Mouse (Mus musculus): ENCODE data around the gene Camk1.

Camk1 gene

DNA sequence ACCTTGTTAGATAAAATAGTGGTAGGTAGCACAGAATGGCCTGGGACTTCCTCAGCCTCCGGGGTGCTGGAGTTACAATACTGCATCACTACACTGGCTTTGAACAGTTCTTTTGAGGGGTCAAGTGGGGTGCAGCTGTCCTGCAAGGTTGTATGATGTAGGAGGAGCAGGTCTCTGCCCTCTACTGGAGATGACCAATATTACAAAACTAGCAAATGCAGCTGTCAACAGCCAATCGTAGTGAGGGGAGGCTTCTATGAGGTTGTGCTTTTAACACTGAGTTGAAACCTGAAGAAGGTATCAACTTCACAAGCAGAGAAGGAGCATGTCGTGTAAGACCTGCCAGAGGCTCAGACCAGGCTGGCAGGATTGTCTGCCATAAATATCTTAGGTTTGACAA lies 41.5 kb downstream of the Camk1 start:
- DNase-seq: no peak

DNA sequence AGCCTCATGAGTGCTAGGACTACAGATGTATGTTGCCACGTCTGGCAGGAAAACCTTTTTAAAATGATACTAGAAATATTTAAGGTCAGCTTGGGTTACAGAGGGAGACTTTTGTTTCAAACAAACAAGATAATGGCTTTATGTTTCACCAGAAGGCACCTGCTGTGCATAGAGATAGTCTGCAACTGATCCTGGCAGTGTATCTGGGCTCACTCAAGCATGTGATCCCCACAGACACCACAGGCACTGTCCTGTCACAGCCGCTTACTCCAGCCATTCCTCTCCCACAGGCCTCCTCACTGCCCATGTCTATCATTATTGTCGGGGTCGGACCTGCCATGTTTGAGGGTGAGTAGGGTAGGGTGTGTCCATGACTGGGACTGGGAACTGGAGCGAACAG lies 42.4 kb downstream of the Camk1 start:
- DNase-seq: no peak

DNA sequence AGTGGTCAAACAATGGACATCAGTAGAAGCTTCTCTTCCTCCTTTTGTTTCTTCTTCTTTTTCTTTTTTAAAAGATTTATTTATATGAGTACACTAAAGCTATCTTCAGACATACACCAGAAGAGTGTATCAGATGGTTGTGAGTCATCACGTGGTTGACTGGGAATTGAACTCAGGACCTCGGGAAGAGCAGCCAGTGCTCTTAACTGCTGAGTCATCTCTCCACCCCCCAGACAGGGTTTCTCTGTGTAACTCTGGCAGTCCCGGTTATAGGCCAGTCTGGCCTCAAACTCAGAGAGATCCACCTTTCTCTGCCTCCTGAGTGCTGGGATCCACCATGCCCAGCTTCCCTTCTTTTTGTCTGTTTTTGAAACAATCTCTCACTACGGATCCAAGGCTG lies 47.1 kb downstream of the Camk1 start:
- no peak for DNase-seq

DNA sequence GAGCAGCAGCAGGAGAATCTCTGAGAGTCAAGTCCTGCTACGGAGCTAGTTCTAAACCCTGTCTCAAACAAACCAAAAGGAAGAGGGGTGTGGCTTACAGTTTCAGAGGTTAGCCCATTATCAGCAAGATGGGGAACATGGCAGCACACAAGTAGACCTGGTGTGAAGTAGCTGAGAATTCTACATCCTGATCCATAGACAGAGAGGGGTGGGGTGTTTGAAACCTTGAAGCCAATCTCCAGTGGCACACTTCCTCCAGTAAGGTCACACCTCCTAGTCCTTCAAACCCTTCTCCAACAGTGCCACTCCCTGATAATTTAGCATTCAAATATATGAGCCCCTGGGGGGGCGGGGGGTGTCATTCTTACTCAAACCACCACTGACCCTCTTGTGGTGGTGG lies 47.7 kb downstream of the Camk1 start:
- no peak for DNase-seq

DNA sequence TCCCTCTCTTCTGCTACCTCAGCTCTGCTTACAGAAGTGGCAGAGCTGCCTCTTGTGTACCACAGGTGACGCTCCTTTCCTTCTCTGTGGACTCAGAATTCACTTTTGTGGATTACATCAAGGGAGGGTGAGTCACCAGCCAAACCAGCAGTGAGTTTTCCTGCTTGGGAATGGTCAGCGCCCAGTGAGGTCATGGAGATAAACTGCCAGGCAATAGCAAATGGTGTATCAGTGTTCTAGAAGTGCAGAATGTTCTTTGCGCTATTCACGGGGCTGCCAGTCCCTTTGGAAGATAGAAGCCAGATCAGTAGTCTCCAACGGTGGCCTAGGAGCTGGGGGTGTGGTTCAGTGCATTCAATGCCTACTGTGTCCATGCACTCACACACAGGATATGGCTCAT lies 50.8 kb downstream of the Camk1 start:
- DNase-seq: no peak

DNA sequence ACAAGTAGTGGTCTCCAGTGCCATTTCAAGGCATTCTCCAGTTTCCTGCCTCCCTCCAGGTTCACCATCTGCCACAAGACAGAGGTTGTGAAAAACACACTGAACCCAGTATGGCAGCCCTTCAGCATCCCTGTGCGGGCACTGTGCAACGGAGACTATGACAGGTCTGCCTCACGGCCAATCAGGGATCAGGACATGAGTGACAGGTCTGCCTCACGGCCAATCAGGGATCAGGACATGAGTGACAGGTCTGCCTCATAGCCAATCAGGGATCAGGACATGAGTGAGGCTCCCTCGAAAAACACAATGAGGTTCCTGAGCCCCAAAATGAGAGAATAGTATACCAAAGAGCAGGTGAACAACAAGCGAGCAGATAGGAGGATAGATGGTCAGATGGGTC lies 53.4 kb downstream of the Camk1 start:
- no peak for DNase-seq

DNA sequence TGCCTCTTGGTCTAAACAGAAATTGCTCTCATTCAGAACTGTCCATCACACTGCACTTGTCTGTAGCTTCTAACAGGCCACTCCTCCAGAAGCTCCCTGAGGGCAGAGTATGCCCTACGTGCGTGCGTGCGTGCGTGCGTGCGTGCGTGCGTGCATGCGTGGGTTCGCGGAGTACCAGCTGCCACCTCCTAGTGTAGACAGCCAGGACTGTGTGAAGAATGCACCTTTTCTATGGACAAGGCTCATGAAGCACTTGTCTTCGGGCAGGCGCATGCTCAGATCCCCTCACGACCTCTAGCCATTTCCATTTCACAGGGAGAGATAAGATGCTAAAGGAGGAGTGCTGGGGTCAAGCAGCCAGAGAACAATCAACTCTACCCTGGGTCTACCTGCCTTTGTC lies 54.4 kb downstream of the Camk1 start:
- no peak for DNase-seq

DNA sequence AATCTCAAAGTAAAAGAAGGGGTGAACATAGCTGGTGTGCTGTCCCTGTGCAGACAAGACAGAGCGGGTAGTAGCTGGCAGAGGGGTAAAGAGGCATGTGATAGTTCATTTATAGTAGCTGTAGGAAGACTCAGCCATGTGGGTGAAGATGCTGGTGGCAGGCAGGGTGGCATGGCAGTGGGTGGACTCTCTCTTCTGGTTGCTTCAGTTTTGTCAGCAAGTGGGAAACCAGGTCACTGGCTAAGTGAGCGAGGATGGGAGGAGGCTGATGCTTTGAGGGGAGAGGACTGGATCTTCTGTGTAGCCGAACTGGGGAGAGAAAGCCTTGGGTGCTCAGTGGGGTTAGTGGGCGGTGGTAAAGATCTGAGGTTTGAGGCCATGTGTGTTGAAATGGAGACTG lies 56.5 kb downstream of the Camk1 start:
- DNase-seq: no peak

DNA sequence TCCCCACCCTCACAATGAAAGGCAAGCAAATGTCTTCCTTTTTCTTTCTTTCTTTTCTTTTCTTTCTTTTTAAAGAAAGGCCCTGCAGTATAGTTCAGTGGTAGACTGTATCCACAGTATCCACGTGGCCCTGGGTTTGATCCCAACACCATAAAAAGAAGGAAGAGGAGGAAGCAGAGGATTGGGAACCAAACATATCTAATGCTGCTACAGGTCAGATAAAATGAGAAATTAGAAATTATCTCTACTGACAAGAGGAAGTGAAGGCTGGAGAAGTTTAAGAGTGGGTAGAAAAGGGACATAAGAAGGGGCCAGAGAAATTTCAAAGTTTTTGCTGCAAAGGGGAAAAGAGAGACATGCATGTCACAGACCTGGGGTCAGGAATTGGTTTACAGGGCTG lies 57.5 kb downstream of the Camk1 start:
- DNase-seq: no peak

DNA sequence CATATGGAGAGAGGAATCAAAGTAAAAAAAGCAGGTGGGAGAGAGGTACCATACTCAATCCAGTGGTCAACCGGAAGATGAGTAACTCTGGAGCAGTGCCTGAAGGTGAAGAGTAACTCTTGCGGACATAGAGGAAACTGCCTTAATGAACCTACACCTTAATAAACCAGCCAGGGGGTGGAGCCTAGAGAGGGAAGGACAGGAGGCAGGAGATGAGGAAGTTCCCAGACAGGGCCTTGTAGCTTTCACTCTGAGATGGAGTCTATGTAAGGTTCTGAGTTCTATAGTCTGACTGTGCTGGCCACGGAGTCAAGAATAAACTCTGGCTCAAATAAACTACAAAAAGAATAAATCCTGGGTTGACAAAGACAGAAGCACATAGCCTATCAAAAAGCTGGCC lies 58.9 kb downstream of the Camk1 start:
- DNase-seq: no peak
